Mouse (Mus musculus) lung, adult 2 months (tissue): ENCODE measurements at regions not wholly inside any gene's neighbourhood (a gene's known extent, or its start where the extent isn't known, plus 50 kb on each side); places are given as distances from the start of the nearest gene placed in this dataset.

Source experiments
- CTCF ChIP-seq: fragments of 200-500 bp; IDR thresholded peaks from 2 replicates; pipeline ENCODE4 v1.5.1; 2011; ENCODE audit warnings: mild to moderate bottlenecking, low read length, control low read depth; ENCODE audit not compliant: insufficient read depth
- POLR2A ChIP-seq: fragments of 200-500 bp; IDR thresholded peaks from 2 replicates; pipeline ENCODE4 v1.6.1; 2011; ENCODE audit warnings: low read depth, mild to moderate bottlenecking, control low read depth, low read length, borderline replicate concordance; ENCODE audit errors: extremely low read depth

- no peak for TF ChIP-seq CTCF
- no peak for TF ChIP-seq POLR2A
Measured at GRCm38 (mm10) chr13:107781741-107782140, 262.5 kb upstream of the Smim15 start.
